Mouse (Mus musculus) brain, embryonic 18.5 days (tissue): ENCODE measurements at regions not wholly inside any gene's neighbourhood (a gene's known extent, or its start where the extent isn't known, plus 50 kb on each side); places are given as distances from the start of the nearest gene placed in this dataset.

Experiments
- DNase-seq: peaks from one replicate; pipeline ENCODE4 v3.0.0-alpha.2; 2012; ENCODE audit warnings: low read depth, low spot score

- DNase-seq = no peak
These were observed 66.0 kb upstream of the Gpr139 start for GRCm38 (mm10) chr7:119250381-119250780.

- no peak for DNase-seq
These were observed 60.4 kb upstream of the Gpr139 start for GRCm38 (mm10) chr7:119244785-119245184.

- DNase-seq = peak; percentile 6
These were observed 51.9 kb upstream of the Gpr139 start for GRCm38 (mm10) chr7:119236343-119236742.
